Mouse (Mus musculus): ENCODE data around the gene Wdr37. TPM values are rescaled to one million over a fixed set of nuclear protein-coding genes. Genes with fewer than 3 reads are reported as not detected.

Wdr37 gene
- polyA plus RNA-seq, 1 experiment from 2014 or later, result 49.3 TPM

DNA sequence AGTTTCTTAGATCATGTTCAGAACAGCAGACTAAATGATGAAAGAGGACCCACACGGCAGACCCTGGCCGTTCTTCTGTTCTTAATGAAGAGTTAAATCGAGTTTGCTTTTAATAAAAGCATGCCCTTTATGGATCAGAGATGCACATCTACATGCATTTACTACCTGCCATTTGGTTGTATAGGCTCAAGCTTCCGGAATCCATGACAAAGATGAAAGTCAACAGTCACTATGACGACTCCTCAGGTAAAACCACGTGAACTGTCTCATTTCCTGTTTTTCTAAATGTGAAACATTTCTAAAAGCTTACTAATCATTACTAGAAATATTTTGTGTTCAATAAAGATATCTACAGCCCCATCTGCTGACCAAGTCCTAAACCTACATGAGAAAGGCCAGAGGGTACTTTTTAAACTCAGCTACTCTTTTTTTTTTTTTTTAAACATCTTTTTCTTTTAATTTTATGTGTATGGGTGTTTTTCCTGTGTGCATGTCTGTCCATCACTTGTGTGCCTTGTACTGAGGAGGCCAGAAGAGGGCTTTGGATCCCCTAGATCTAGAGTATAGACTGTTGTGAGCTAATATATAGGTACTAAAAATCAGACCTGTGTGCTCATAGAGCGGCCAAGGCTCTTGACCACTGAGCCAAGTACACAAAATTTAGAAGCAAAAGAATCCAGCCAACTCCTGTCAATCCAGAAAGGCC, 40.0 kb downstream of the Wdr37 start:
- Histone ChIP-seq H3K4me3 (ENCODE audit: low read depth, low read length) (no peak overlapping the region), H3K4me1 (ENCODE audit: control insufficient read depth, insufficient read depth, low read length) (0 out of 2 replicates have a peak, but pooled peaks cover 3% of the 10 kb centered on the region), H3K36me3 (ENCODE audit: control insufficient read depth, insufficient read depth, low read length) (peaks cover 47% of the 10 kb centered on the region), H3K9me3 (replicated peaks; ENCODE audit: control insufficient read depth, low read length) (no peaks in the 10 kb centered on the region), H3K27me3 (replicated peaks; ENCODE audit: control insufficient read depth, insufficient read depth, low read length) (no peaks in the 10 kb centered on the region), H3K9ac (ENCODE audit: low read length) (no peak overlapping the region), H3K27ac (ENCODE audit: low read depth, low read length) (no peak overlapping the region), H3K4me2 (ENCODE audit: low read length) (no peak overlapping the region)
- ATAC-seq (no peak), DNase-seq (ENCODE audit: low spot score) (no peak)
- WGBS, result 93% methylated on average over 7 of the region's 7 CpGs

DNA sequence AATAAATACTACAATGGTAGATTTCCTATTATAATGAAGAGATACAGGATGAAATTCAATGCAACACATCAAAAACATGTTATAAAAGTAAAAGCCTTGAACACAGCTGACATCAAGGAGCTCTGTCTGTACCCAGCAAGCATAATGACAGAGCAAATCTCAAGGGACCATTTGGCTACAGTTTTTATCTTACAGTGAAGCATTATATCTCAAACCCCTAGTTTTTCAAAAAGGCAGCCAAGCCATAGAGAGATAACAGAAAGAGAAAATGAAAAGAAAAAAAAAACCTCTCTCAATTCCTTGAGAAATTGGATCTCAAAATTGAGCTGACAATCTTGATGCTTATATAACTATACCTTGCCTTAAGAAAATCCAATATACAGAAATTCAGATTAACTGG, 41.0 kb downstream of the Wdr37 start:
- H3K4me2 ChIP-seq (ENCODE audit: low read length), result no peak overlapping the region
- H3K36me3 ChIP-seq (ENCODE audit: control insufficient read depth, insufficient read depth, low read length), result peaks cover 37% of the 10 kb centered on the region
- no peak overlapping the region for H3K9ac ChIP-seq (ENCODE audit: low read length)
- H3K27me3 ChIP-seq (replicated peaks; ENCODE audit: control insufficient read depth, insufficient read depth, low read length), result no peaks in the 10 kb centered on the region
- ATAC-seq, result no peak
- no peak overlapping the region for H3K4me3 ChIP-seq (ENCODE audit: low read depth, low read length)
- no peak overlapping the region for H3K27ac ChIP-seq (ENCODE audit: low read depth, low read length)
- 0 out of 2 replicates have a peak, but pooled peaks cover 3% of the 10 kb centered on the region for H3K4me1 ChIP-seq (ENCODE audit: control insufficient read depth, insufficient read depth, low read length)
- DNase-seq (ENCODE audit: low spot score), result no peak
- no peaks in the 10 kb centered on the region for H3K9me3 ChIP-seq (replicated peaks; ENCODE audit: control insufficient read depth, low read length)

DNA sequence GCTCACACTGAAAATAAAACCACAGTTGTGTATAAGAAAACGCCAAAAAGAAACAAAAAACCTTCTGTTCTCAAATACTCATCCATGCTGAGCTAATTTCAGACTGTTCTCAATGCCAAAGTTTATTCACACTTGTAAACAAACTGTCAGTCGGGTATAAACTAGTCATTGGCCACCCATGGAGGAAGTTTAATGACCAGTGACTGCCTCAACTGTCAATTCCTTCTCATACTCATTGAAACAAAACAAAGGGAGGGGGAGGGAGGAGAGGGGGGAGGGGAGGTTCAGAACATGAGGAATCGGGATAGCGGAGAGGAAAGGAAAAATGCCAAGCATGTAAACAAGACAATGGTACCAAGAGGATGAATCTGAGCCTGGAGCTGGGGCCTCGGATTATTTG, 41.9 kb downstream of the Wdr37 start:
- no peak overlapping the region for H3K4me2 ChIP-seq (ENCODE audit: low read length)
- ATAC-seq, result peak; percentile 68; the same call in 1 of the 2 replicates
- peak; percentile 81 for DNase-seq (ENCODE audit: low spot score)
- no peaks in the 10 kb centered on the region for H3K9me3 ChIP-seq (replicated peaks; ENCODE audit: control insufficient read depth, low read length)
- no peak overlapping the region for H3K9ac ChIP-seq (ENCODE audit: low read length)
- no peaks in the 10 kb centered on the region for H3K27me3 ChIP-seq (replicated peaks; ENCODE audit: control insufficient read depth, insufficient read depth, low read length)
- 20% methylated on average over 5 of the region's 5 CpGs for WGBS
- peaks cover 30% of the 10 kb centered on the region for H3K36me3 ChIP-seq (ENCODE audit: control insufficient read depth, insufficient read depth, low read length)
- no peak overlapping the region for H3K27ac ChIP-seq (ENCODE audit: low read depth, low read length)
- H3K4me3 ChIP-seq (ENCODE audit: low read depth, low read length), result no peak overlapping the region
- 0 out of 2 replicates have a peak, but pooled peaks cover 3% of the 10 kb centered on the region for H3K4me1 ChIP-seq (ENCODE audit: control insufficient read depth, insufficient read depth, low read length)

DNA sequence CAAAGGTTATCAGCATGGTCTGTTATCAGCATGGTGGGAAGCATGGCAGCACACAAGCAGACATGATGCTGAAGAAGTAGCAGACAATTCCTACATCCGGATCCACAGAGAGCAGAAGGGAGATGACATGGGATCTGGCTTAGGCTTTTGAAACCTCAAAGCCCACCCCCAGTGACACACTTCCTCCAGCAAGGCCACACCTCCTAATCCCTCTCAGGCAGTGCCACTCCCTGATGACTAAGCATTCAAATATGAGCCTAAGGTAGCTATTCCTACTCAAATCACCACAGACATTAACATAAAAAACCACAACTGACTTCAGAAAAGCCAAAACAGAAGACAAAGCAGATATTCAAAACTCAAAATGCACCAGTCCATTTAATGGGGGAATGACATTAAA, 42.8 kb downstream of the Wdr37 start:
- Histone ChIP-seq H3K9ac (ENCODE audit: low read length) (no peak overlapping the region), H3K4me3 (ENCODE audit: low read depth, low read length) (no peak overlapping the region), H3K4me2 (ENCODE audit: low read length) (no peak overlapping the region), H3K36me3 (ENCODE audit: control insufficient read depth, insufficient read depth, low read length) (peaks cover 23% of the 10 kb centered on the region), H3K4me1 (ENCODE audit: control insufficient read depth, insufficient read depth, low read length) (0 out of 2 replicates have a peak, but pooled peaks cover 3% of the 10 kb centered on the region), H3K27me3 (replicated peaks; ENCODE audit: control insufficient read depth, insufficient read depth, low read length) (no peaks in the 10 kb centered on the region), H3K27ac (ENCODE audit: low read depth, low read length) (no peak overlapping the region), H3K9me3 (replicated peaks; ENCODE audit: control insufficient read depth, low read length) (no peaks in the 10 kb centered on the region)
- ATAC-seq, result no peak
- DNase-seq (ENCODE audit: low spot score), result no peak
- WGBS, result 90% methylated on average over 1 of the region's 1 CpGs

DNA sequence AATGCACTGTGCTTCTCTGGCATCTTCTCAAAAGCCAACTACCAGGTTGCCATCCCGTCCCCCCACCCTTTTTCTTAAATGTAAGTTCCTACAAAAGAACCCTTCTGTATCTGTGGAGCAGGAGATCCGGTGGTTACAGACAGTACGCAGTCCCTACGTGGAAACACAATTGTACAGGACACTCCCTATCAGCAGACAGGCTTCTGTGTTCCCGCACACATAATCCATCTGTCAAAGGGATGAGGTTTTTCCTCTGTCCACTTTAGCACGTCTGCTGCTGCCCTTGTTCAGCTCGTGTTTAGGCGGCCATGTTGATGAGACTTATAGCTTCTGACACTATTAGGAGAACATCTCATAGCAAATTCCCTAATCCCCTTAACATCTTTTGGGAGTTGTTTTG, 48.2 kb downstream of the Wdr37 start:
- Histone ChIP-seq H3K27ac (ENCODE audit: low read depth, low read length) (no peak overlapping the region), H3K9me3 (replicated peaks; ENCODE audit: control insufficient read depth, low read length) (no peaks in the 10 kb centered on the region), H3K9ac (ENCODE audit: low read length) (no peak overlapping the region), H3K36me3 (ENCODE audit: control insufficient read depth, insufficient read depth, low read length) (peaks cover 35% of the 10 kb centered on the region), H3K4me1 (ENCODE audit: control insufficient read depth, insufficient read depth, low read length) (no peaks in the 10 kb centered on the region), H3K4me2 (ENCODE audit: low read length) (no peak overlapping the region), H3K4me3 (ENCODE audit: low read depth, low read length) (no peak overlapping the region), H3K27me3 (replicated peaks; ENCODE audit: control insufficient read depth, insufficient read depth, low read length) (no peaks in the 10 kb centered on the region)
- ATAC-seq (peak; percentile 41; the same call in 1 of the 2 replicates), DNase-seq (ENCODE audit: low spot score) (peak; percentile 13)
- 81% methylated on average over 8 of the region's 8 CpGs for WGBS

DNA sequence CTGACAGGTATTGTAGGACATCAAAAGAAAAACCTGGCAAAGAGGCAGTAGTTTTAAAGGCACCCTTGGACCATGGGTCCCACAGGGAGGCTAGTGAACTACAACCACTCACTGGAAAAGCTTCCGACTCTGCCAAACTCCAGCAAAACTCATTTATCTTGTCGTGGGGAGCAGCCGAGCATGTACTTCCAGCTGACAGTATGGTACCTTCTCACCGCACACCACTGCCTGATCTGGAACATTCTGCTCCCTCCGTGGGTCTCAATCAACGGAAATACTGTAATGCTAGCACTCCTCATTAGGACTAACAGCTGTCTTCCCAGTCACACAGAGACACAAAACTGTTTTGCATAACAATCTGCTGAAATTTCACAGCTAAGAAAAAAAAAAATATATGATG, 48.6 kb downstream of the Wdr37 start:
- Histone ChIP-seq H3K4me1 (ENCODE audit: control insufficient read depth, insufficient read depth, low read length) (no peaks in the 10 kb centered on the region), H3K9ac (ENCODE audit: low read length) (no peak overlapping the region), H3K4me3 (ENCODE audit: low read depth, low read length) (no peak overlapping the region), H3K27me3 (replicated peaks; ENCODE audit: control insufficient read depth, insufficient read depth, low read length) (no peaks in the 10 kb centered on the region), H3K9me3 (replicated peaks; ENCODE audit: control insufficient read depth, low read length) (no peaks in the 10 kb centered on the region), H3K27ac (ENCODE audit: low read depth, low read length) (no peak overlapping the region), H3K36me3 (ENCODE audit: control insufficient read depth, insufficient read depth, low read length) (peaks cover 35% of the 10 kb centered on the region), H3K4me2 (ENCODE audit: low read length) (no peak overlapping the region)
- WGBS, result 54% methylated on average over 6 of the region's 6 CpGs
- ATAC-seq, result peak; percentile 66
- peak; percentile 33 for DNase-seq (ENCODE audit: low spot score)

DNA sequence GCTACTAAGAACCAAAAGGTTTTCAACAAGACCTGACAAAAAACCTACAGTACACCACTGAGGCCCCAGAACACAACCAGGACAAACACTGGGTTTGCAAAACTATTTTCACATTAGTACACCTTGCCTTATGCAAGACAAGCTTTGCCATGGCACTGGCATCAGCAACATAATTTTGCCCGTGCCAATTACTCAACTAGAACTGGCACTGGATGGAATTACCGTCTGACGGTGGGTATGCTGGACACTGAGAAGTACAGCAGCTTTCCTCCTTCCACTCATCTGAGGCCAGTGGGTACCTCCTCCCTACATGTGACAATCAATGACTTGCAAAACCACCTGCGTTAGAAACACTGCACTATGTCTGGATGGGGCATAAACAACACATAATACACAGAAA, 49.5 kb downstream of the Wdr37 start:
- Histone ChIP-seq H3K36me3 (ENCODE audit: control insufficient read depth, insufficient read depth, low read length) (peaks cover 41% of the 10 kb centered on the region), H3K9me3 (replicated peaks; ENCODE audit: control insufficient read depth, low read length) (no peaks in the 10 kb centered on the region), H3K27ac (ENCODE audit: low read depth, low read length) (no peak overlapping the region), H3K4me1 (ENCODE audit: control insufficient read depth, insufficient read depth, low read length) (no peaks in the 10 kb centered on the region), H3K9ac (ENCODE audit: low read length) (no peak overlapping the region), H3K27me3 (replicated peaks; ENCODE audit: control insufficient read depth, insufficient read depth, low read length) (no peaks in the 10 kb centered on the region), H3K4me3 (ENCODE audit: low read depth, low read length) (no peak overlapping the region), H3K4me2 (ENCODE audit: low read length) (no peak overlapping the region)
- DNase-seq (ENCODE audit: low spot score), result no peak
- 98% methylated on average over 4 of the region's 4 CpGs for WGBS
- ATAC-seq, result no peak

DNA sequence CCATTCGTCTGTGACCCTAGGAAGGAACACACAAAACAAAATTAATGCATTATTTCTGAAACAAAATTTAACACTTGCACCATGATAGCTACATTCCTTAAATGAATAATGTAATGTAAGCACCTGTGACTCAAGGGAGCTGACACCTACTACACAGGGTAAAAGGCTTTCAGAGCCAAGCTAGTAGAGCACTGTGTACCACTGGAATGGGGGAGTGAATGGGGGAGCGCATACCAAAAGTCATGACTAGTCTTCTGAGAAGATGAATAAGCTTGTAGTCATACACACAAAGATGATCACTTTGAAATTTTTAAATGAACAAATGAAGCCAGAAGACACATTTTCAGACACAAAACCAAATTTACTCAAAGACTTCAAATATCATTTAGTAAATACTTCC, 65.8 kb downstream of the Wdr37 start:
- WGBS, result 96% methylated on average over 2 of the region's 2 CpGs
- Histone ChIP-seq H3K27ac (ENCODE audit: low read depth, low read length) (no peak overlapping the region), H3K36me3 (ENCODE audit: control insufficient read depth, insufficient read depth, low read length) (peaks cover 19% of the 10 kb centered on the region), H3K4me1 (ENCODE audit: control insufficient read depth, insufficient read depth, low read length) (no peaks in the 10 kb centered on the region), H3K27me3 (replicated peaks; ENCODE audit: control insufficient read depth, insufficient read depth, low read length) (no peaks in the 10 kb centered on the region), H3K4me3 (ENCODE audit: low read depth, low read length) (no peak overlapping the region), H3K4me2 (ENCODE audit: low read length) (no peak overlapping the region), H3K9me3 (replicated peaks; ENCODE audit: control insufficient read depth, low read length) (no peaks in the 10 kb centered on the region), H3K9ac (ENCODE audit: low read length) (no peak overlapping the region)
- ATAC-seq (no peak), DNase-seq (ENCODE audit: low spot score) (no peak)

DNA sequence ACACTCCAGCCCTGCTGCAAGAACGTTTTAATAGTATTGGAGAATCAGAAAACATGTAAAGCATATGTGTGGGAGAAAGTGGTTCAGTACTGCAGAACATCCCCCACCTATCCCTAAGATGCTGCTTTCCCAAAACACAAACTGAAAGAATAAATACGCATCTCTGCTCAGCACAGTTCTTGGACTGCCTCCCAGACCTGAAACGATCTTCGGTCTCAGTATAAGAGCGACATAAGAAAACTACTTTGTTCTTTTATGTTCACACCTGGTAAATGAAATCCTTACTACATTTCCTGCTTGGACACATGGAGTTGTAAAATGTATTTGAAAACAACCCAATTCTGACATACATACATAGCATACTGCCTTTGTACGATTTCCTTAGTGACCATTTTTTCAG, 71.1 kb downstream of the Wdr37 start:
- Histone ChIP-seq H3K36me3 (ENCODE audit: control insufficient read depth, insufficient read depth, low read length) (peaks cover 16% of the 10 kb centered on the region), H3K4me2 (ENCODE audit: low read length) (no peak overlapping the region), H3K9ac (ENCODE audit: low read length) (no peak overlapping the region), H3K4me1 (ENCODE audit: control insufficient read depth, insufficient read depth, low read length) (no peaks in the 10 kb centered on the region), H3K9me3 (replicated peaks; ENCODE audit: control insufficient read depth, low read length) (no peaks in the 10 kb centered on the region), H3K4me3 (ENCODE audit: low read depth, low read length) (no peak overlapping the region), H3K27ac (ENCODE audit: low read depth, low read length) (no peak overlapping the region), H3K27me3 (replicated peaks; ENCODE audit: control insufficient read depth, insufficient read depth, low read length) (no peaks in the 10 kb centered on the region)
- DNase-seq (ENCODE audit: low spot score), result no peak
- no peak for ATAC-seq
- WGBS, result 83% methylated on average over 6 of the region's 6 CpGs

All from forebrain, embryonic 14.5 days (tissue).